Mouse (Mus musculus): ENCODE results near the gene Unc5b. TPM values are rescaled to one million over a fixed set of nuclear protein-coding genes. Genes with fewer than 3 reads are reported as not detected.
A peak's percentile ranks its signal among the peaks of the same experiment; 100 is the strongest.
"Not testable (repeated sequence)": the region's sequence is repeated elsewhere in the genome, so short reads cannot be mapped to it uniquely, and the experiment has no call there.

Gene Unc5b
- total RNA-seq, 1 experiment from 2014 or later, result not detected

- no peak for ATAC-seq (replicated peaks; ENCODE audit: low read depth, poor library complexity, severe bottlenecking)
Measured at GRCm38 (mm10) chr10:60762126-60762525, 69.3 kb downstream of the Unc5b start.

GRCm38 (mm10) chr10:60760377-60760776 is 71.0 kb downstream of the Unc5b start:
- peak; percentile 95 for ATAC-seq (replicated peaks; ENCODE audit: low read depth, poor library complexity, severe bottlenecking)

- 0 out of 2 replicates have a peak, but pooled peaks have one; percentile 17 for ATAC-seq (replicated peaks; ENCODE audit: low read depth, poor library complexity, severe bottlenecking)
Measured at GRCm38 (mm10) chr10:60756992-60757391, 74.4 kb downstream of the Unc5b start.

- no peak for ATAC-seq (replicated peaks; ENCODE audit: low read depth, poor library complexity, severe bottlenecking)
Measured at GRCm38 (mm10) chr10:60756146-60756545, 75.2 kb downstream of the Unc5b start.

- ATAC-seq (replicated peaks; ENCODE audit: low read depth, poor library complexity, severe bottlenecking), result no peak
Measured at GRCm38 (mm10) chr10:60753941-60754340, 77.4 kb downstream of the Unc5b start.

GRCm38 (mm10) chr10:60753261-60753660 is 78.1 kb downstream of the Unc5b start:
- no peak for ATAC-seq (replicated peaks; ENCODE audit: low read depth, poor library complexity, severe bottlenecking)

GRCm38 (mm10) chr10:60752040-60753020 is 79.1 kb downstream of the Unc5b start, which contains the start of gene Slc29a3:
Gene Slc29a3, minus strand, starts transcription at chr10:60752794.
- ATAC-seq (replicated peaks; ENCODE audit: low read depth, poor library complexity, severe bottlenecking), result peak; percentile 97

- ATAC-seq (replicated peaks; ENCODE audit: low read depth, poor library complexity, severe bottlenecking), result no peak
Measured at GRCm38 (mm10) chr10:60747667-60748212, 83.6 kb downstream of the Unc5b start.

GRCm38 (mm10) chr10:60746512-60746911 is 84.9 kb downstream of the Unc5b start:
- ATAC-seq (replicated peaks; ENCODE audit: low read depth, poor library complexity, severe bottlenecking), result no peak

- ATAC-seq (replicated peaks; ENCODE audit: low read depth, poor library complexity, severe bottlenecking), result peak; percentile 65
Measured at GRCm38 (mm10) chr10:60744543-60745290, 86.7 kb downstream of the Unc5b start.

- ATAC-seq (replicated peaks; ENCODE audit: low read depth, poor library complexity, severe bottlenecking), result no peak
Measured at GRCm38 (mm10) chr10:60743681-60744080, 87.7 kb downstream of the Unc5b start.

- no peak for ATAC-seq (replicated peaks; ENCODE audit: low read depth, poor library complexity, severe bottlenecking)
Measured at GRCm38 (mm10) chr10:60742942-60743341, 88.4 kb downstream of the Unc5b start.

GRCm38 (mm10) chr10:60742296-60742695 is 89.1 kb downstream of the Unc5b start:
- ATAC-seq (replicated peaks; ENCODE audit: low read depth, poor library complexity, severe bottlenecking), result not testable (repeated sequence)

- no peak for ATAC-seq (replicated peaks; ENCODE audit: low read depth, poor library complexity, severe bottlenecking)
Measured at GRCm38 (mm10) chr10:60741435-60741834, 89.9 kb downstream of the Unc5b start.

- ATAC-seq (replicated peaks; ENCODE audit: low read depth, poor library complexity, severe bottlenecking), result peak; percentile 71
Measured at GRCm38 (mm10) chr10:60739619-60740363, 91.6 kb downstream of the Unc5b start.

GRCm38 (mm10) chr10:60737886-60738640 is 93.3 kb downstream of the Unc5b start:
- no peak; the same call in 1 of the 2 replicates for ATAC-seq (replicated peaks; ENCODE audit: low read depth, poor library complexity, severe bottlenecking)

- no peak for ATAC-seq (replicated peaks; ENCODE audit: low read depth, poor library complexity, severe bottlenecking)
Measured at GRCm38 (mm10) chr10:60737169-60737728, 94.1 kb downstream of the Unc5b start.

- ATAC-seq (replicated peaks; ENCODE audit: low read depth, poor library complexity, severe bottlenecking), result no peak
Measured at GRCm38 (mm10) chr10:60735737-60736136, 95.6 kb downstream of the Unc5b start.

- no peak for ATAC-seq (replicated peaks; ENCODE audit: low read depth, poor library complexity, severe bottlenecking)
Measured at GRCm38 (mm10) chr10:60733471-60733870, 97.9 kb downstream of the Unc5b start.
